Mouse (Mus musculus): Measurements from ENCODE around the gene Fam83e. TPM values are rescaled to one million over a fixed set of nuclear protein-coding genes. Genes with fewer than 3 reads are reported as not detected.

The Fam83e gene
- polyA plus RNA-seq, 1 experiment from 2014 or later: 21.6 TPM

DNA sequence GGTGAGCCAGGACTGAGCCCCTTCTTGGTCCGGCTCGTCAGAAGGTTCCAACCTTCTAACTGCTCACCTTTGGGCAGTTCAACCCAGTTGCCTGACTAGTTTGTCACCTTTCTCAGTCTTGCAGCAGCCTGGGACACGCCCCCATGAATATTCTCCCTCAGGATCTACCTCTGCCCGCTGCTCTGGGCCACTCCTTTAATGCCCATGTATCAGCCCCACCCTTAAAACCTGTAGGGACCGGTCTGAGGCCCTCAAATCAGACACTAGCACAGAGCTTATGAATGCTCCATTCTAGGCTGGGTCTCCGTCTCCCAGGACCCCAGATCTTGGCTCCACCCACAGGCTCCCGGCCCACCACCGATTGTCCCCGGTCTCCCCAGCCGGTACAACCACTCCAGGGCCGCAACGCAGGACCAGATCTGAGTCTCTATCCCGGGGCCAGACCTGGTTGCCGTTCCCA lies 6.4 kb upstream of the Fam83e start:
- no peaks in the 10 kb centered on the region for H3K9me3 ChIP-seq (ENCODE audit: control insufficient read depth, low read length)
- DNase-seq (ENCODE audit: low spot score): peak; percentile 87
- H3K4me3 ChIP-seq (ENCODE audit: low read depth, low read length): peak overlapping the region; percentile 67
- peak overlapping the region; percentile 97 for H3K27ac ChIP-seq (replicated peaks)
- no peaks in the 10 kb centered on the region for H3K27me3 ChIP-seq (ENCODE audit: control insufficient read depth, insufficient read depth, low read length)
- peaks cover 28% of the 10 kb centered on the region for H3K36me3 ChIP-seq (ENCODE audit: control insufficient read depth, insufficient read depth, low read length)
- peaks cover 13% of the 10 kb centered on the region; the same call in 1 of the 2 replicates for H3K4me1 ChIP-seq (replicated peaks; ENCODE audit: control insufficient read depth, insufficient read depth)
- TF ChIP-seq CTCF (IDR thresholded peaks at IDR 0.05; ENCODE audit: low read depth) (no peak), EP300 (optimal IDR thresholded peaks at IDR 0.05) (peak; percentile 83)
- ATAC-seq (ENCODE audit: low FRiP score, low TSS enrichment): peak; percentile 80
- H3K9ac ChIP-seq (ENCODE audit: low read length): peak overlapping the region; percentile 87
- peak overlapping the region; percentile 91 for H3K4me2 ChIP-seq (replicated peaks; ENCODE audit: low read depth)
- 10% methylated on average over 14 of the region's 14 CpGs for WGBS

DNA sequence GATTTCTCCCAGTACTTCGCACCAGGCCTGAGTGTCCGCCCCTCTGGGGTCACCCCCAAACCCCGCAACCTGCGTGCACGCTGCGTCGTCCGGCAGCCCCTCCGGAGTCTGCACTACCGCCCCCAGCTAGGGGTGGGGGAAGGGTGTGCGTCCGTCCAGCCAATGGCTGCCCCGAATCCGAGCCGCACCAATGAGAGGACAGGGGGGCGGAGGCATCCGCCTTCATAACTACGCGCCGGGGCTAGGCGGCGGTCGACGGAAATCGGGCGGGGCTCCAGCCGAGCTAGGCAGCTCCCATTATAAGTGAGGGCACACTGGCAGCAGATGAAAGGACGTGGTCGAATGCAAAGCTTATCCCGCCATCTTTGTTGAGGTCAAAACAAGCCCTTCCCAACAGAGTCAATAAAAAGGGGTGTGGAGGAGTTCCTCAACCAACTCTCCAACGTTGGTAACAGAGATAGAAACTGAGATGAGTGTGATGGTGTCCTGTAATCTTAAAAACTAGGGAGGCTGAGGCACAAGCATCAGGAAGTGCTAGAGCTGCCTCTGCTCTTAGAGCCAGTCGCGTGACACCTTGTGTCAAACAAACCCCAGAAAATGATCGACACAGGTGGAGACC lies 5.8 kb upstream of the Fam83e start, which contains the start of gene Rpl18:
TSS of gene Rpl18 (plus strand) at position 368 of the 619 bp plus-strand sequence.
- DNase-seq (ENCODE audit: low spot score) (peak; percentile 99), ATAC-seq (ENCODE audit: low FRiP score, low TSS enrichment) (peak; percentile 86)
- Histone ChIP-seq H3K4me3 (ENCODE audit: low read depth, low read length) (peak within 1 kb of the TSS; percentile 67), H3K36me3 (ENCODE audit: control insufficient read depth, insufficient read depth, low read length) (peaks cover 29% of the 10 kb centered on the region), H3K4me1 (replicated peaks; ENCODE audit: control insufficient read depth, insufficient read depth) (peaks cover 13% of the 10 kb centered on the region; the same call in 1 of the 2 replicates), H3K27me3 (ENCODE audit: control insufficient read depth, insufficient read depth, low read length) (no peaks in the 10 kb centered on the region), H3K27ac (replicated peaks) (peak within 1 kb of the TSS; percentile 97), H3K4me2 (replicated peaks; ENCODE audit: low read depth) (peak within 1 kb of the TSS; percentile 91), H3K9me3 (ENCODE audit: control insufficient read depth, low read length) (no peaks in the 10 kb centered on the region), H3K9ac (ENCODE audit: low read length) (peak within 1 kb of the TSS; percentile 87)
- TF ChIP-seq EP300 (optimal IDR thresholded peaks at IDR 0.05): no peak
- peak; percentile 20; the same call in 1 of the 2 replicates for TF ChIP-seq CTCF (IDR thresholded peaks at IDR 0.05; ENCODE audit: low read depth)
- WGBS: 5% methylated on average over 34 of the region's 34 CpGs

DNA sequence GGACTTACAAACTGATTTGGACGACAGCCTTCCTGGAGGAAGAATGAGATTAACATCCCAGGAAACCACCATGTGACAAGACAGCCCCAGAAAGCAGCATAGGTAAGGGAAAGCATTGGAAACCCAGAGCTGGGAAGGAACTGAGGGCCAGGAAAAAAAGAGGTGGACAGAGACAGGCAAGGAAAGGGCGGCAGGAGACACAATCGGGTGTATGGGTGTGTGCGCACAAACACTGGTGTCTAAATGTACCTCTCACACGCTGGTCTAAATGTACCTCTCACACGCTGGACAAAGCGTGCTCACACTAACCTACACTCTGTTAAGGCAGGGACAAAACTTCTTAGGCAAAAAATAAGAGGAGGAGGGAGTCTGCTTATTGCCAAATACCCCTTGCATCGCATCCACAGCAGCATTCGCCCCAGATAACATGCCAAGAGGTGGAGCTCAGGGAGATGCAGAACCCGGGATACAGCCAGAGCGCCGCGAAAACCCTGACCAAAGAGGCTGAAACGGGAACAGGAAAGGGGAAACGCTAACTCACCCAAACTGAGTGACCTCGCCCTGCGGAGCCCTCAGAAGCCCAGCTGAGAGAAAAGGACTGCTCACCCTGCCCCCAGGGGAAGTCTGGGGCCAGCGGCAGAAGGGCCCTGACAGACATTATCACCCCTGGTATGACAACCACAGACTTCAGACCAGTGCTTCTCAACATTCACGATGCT lies 5.1 kb upstream of the Fam83e start:
- Histone ChIP-seq H3K4me1 (replicated peaks; ENCODE audit: control insufficient read depth, insufficient read depth) (peaks cover 13% of the 10 kb centered on the region; the same call in 1 of the 2 replicates), H3K9me3 (ENCODE audit: control insufficient read depth, low read length) (no peaks in the 10 kb centered on the region), H3K27ac (replicated peaks) (peak overlapping the region; percentile 86), H3K4me2 (replicated peaks; ENCODE audit: low read depth) (peak overlapping the region; percentile 91), H3K9ac (ENCODE audit: low read length) (peak overlapping the region; percentile 27; the same call in 1 of the 2 replicates), H3K4me3 (ENCODE audit: low read depth, low read length) (peak overlapping the region; percentile 23), H3K27me3 (ENCODE audit: control insufficient read depth, insufficient read depth, low read length) (no peaks in the 10 kb centered on the region), H3K36me3 (ENCODE audit: control insufficient read depth, insufficient read depth, low read length) (peaks cover 26% of the 10 kb centered on the region)
- DNase-seq (ENCODE audit: low spot score) (peak; percentile 17), ATAC-seq (ENCODE audit: low FRiP score, low TSS enrichment) (no peak)
- TF ChIP-seq CTCF (IDR thresholded peaks at IDR 0.05; ENCODE audit: low read depth) (no peak), EP300 (optimal IDR thresholded peaks at IDR 0.05) (no peak)
- WGBS: 78% methylated on average over 19 of the region's 19 CpGs

DNA sequence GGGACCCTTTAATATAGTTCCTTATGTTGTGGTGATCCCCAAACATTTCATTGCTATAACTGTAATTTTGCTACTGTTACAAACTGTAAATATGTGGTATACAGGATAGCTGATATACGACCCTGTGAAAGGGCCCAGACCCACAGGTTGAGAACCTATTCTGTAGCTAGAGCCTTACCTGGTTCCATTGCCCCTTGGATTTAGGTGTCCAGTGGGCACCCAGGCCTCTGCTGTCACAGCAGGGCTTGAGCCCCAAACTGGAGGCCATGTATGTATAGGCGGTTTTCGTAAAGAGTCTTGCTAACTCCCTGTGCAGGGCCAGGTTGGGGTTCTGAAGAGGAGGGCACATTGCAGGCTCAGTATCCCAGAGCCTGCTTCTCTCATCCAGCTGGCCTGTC lies 4.6 kb upstream of the Fam83e start:
- Histone ChIP-seq H3K27ac (replicated peaks) (0 out of 2 replicates have a peak overlapping the region, but pooled peaks have one; percentile 31), H3K27me3 (ENCODE audit: control insufficient read depth, insufficient read depth, low read length) (no peaks in the 10 kb centered on the region), H3K4me3 (ENCODE audit: low read depth, low read length) (peak overlapping the region; percentile 10; the same call in 1 of the 2 replicates), H3K4me2 (replicated peaks; ENCODE audit: low read depth) (peak overlapping the region; percentile 91), H3K9me3 (ENCODE audit: control insufficient read depth, low read length) (no peaks in the 10 kb centered on the region), H3K36me3 (ENCODE audit: control insufficient read depth, insufficient read depth, low read length) (peaks cover 23% of the 10 kb centered on the region), H3K9ac (ENCODE audit: low read length) (peak overlapping the region; percentile 27; the same call in 1 of the 2 replicates), H3K4me1 (replicated peaks; ENCODE audit: control insufficient read depth, insufficient read depth) (peaks cover 13% of the 10 kb centered on the region; the same call in 1 of the 2 replicates)
- no peak for DNase-seq (ENCODE audit: low spot score)
- TF ChIP-seq CTCF (IDR thresholded peaks at IDR 0.05; ENCODE audit: low read depth) (no peak), EP300 (optimal IDR thresholded peaks at IDR 0.05) (no peak)
- no peak for ATAC-seq (ENCODE audit: low FRiP score, low TSS enrichment)
- WGBS: 86% methylated on average over 3 of the region's 3 CpGs

DNA sequence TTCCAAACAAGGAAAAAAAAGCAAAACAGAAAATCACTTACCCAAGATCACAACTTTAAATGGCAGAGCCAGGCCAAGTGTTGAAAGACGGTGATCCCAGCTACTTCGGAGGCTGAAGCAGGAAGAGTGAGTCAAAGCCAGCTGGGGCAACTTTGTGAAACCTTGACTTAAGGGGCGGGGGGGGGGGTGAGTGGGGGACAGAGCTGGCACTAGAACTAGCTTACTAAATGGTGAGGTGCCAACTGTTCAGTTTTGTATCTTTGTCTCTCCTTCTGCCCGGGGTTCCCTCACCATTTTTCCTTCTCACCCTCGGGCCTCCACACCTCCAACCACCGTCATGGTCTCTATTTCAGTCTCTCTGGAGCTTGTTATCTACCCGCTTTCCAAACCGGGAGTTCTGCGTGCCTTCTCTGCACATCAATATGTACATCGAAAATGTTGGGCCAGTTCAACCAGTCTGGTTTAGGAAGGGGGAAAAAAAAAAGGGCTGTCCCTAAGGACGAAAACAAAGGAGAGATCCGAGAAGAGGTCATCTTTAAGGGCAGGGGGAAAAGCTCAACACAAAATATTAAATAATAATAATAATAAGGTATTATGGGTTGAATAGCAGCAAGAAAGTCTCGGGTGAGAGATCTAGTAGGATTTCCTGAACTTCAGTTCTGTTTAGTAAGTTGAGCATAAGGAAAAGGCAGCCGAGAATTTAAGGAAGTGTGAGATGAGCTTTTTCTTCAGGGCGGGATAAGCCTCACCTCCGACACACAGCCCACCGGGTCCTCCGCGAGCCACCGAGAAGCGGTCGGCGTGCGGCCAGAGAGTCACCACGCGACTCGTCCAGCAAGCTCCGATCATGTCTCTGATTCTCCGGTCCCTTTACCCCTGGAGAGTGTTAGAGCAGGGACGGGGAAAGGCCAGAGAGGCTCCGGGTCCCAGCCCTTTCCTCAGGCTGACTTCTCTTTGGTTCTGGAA lies 3.8 kb upstream of the Fam83e start:
- H3K9ac ChIP-seq (ENCODE audit: low read length): peak overlapping the region; percentile 89
- peak overlapping the region; percentile 91 for H3K4me2 ChIP-seq (replicated peaks; ENCODE audit: low read depth)
- TF ChIP-seq EP300 (optimal IDR thresholded peaks at IDR 0.05): peak; percentile 36
- TF ChIP-seq CTCF (IDR thresholded peaks at IDR 0.05; ENCODE audit: low read depth): no peak
- H3K27me3 ChIP-seq (ENCODE audit: control insufficient read depth, insufficient read depth, low read length): no peaks in the 10 kb centered on the region
- ATAC-seq (ENCODE audit: low FRiP score, low TSS enrichment): no peak
- peaks cover 17% of the 10 kb centered on the region; the same call in 1 of the 2 replicates for H3K36me3 ChIP-seq (ENCODE audit: control insufficient read depth, insufficient read depth, low read length)
- H3K4me3 ChIP-seq (ENCODE audit: low read depth, low read length): peak overlapping the region; percentile 79
- no peaks in the 10 kb centered on the region for H3K9me3 ChIP-seq (ENCODE audit: control insufficient read depth, low read length)
- H3K27ac ChIP-seq (replicated peaks): peak overlapping the region; percentile 95
- peak; percentile 22 for DNase-seq (ENCODE audit: low spot score)
- H3K4me1 ChIP-seq (replicated peaks; ENCODE audit: control insufficient read depth, insufficient read depth): peaks cover 13% of the 10 kb centered on the region; the same call in 1 of the 2 replicates
- 6% methylated on average over 31 of the region's 31 CpGs for WGBS

Data from stomach, postnatal 0 days (tissue).